Mouse (Mus musculus) stomach, embryonic 16.5 days (tissue): ENCODE results near the gene Ank. TPM values are rescaled to one million over a fixed set of nuclear protein-coding genes. Genes with fewer than 3 reads are reported as not detected.

Experiments
- ATAC-seq: fragments of 200-750 bp; cut with Nextera tagmentation; 2 replicates; pipeline ENCODE4 v1.8.0; 2017; ENCODE audit warnings: moderate number of reproducible peaks, moderate TSS enrichment; ENCODE audit not compliant: insufficient read depth, low FRiP score
- H3K27ac ChIP-seq: fragments of 300-500 bp; sonication (generic); 2 replicates; pipeline ENCODE4 v1.5.1; 2014; ENCODE audit warnings: low read length
- H3K27me3 ChIP-seq: fragments of 300-500 bp; sonication (generic); 2 replicates; pipeline ENCODE4 v1.6.1; 2014; ENCODE audit warnings: low read length, control low read depth, mixed read lengths; ENCODE audit not compliant: control insufficient read depth, insufficient read depth
- H3K36me3 ChIP-seq: fragments of 300-500 bp; sonication (generic); 2 replicates; pipeline ENCODE4 v1.6.1; 2014; ENCODE audit warnings: low read length; ENCODE audit not compliant: control insufficient read depth, insufficient read depth
- H3K4me1 ChIP-seq: fragments of 300-500 bp; sonication (generic); 2 replicates; pipeline ENCODE4 v1.6.1; 2014; ENCODE audit warnings: low read length, control low read depth, mixed read lengths; ENCODE audit not compliant: control insufficient read depth, insufficient read depth
- H3K4me2 ChIP-seq: fragments of 300-500 bp; sonication (generic); 2 replicates; pipeline ENCODE4 v1.6.1; 2014; ENCODE audit warnings: low read depth, low read length, mixed read lengths
- H3K4me3 ChIP-seq: fragments of 300-500 bp; sonication (generic); replicated peaks from 2 replicates; pipeline ENCODE4 v1.5.1; 2014; ENCODE audit warnings: mild to moderate bottlenecking, low read length
- H3K9ac ChIP-seq: fragments of 300-500 bp; sonication (generic); 2 replicates; pipeline ENCODE4 v1.6.1; 2014; ENCODE audit warnings: low read length
- H3K9me3 ChIP-seq: fragments of 300-500 bp; sonication (generic); replicated peaks from 2 replicates; pipeline ENCODE4 v1.6.1; 2016; ENCODE audit warnings: low read length, control low read depth; ENCODE audit not compliant: control insufficient read depth
- WGBS: fragments of 180-500 bp; shearing (Covaris S2); extraction: QIAGEN DNeasy Blood & Tissue Kit; methylation state at CpG from one replicate; pipeline ENCODE4 v1.1.7; 2014; 5-methylcytosine and 5-hydroxymethylcytosine counted together
- polyA plus RNA-seq: library from polyadenylated mRNA; unstranded; fragments of >200 nt; fragmentation: Nextera tagmentation; extraction: Ambion mirVana; gene quantifications from 2 replicates; pipeline ENCODE4 v1.2.1, GENCODE M21; 2015

Gene Ank
- polyA plus RNA-seq, 1 experiment from 2014 or later, result 8.2 TPM

- WGBS, result 98% methylated on average over 9 of the region's 9 CpGs
- H3K9ac ChIP-seq, result no peak overlapping the region
- H3K36me3 ChIP-seq, result no peaks in the 10 kb centered on the region
- no peak overlapping the region for H3K4me3 ChIP-seq
- ATAC-seq, result no peak
- H3K4me2 ChIP-seq, result no peak overlapping the region
- H3K27ac ChIP-seq, result no peak overlapping the region
- H3K9me3 ChIP-seq, result no peaks in the 10 kb centered on the region
- H3K27me3 ChIP-seq, result no peaks in the 10 kb centered on the region
- H3K4me1 ChIP-seq, result peaks cover 5% of the 10 kb centered on the region
These were observed 124.3 kb downstream of the Ank start for GRCm38 (mm10) chr15:27590812-27591211.

GRCm38 (mm10) chr15:27592620-27593320 is 126.3 kb downstream of the Ank start:
- no peak overlapping the region for H3K9ac ChIP-seq
- peaks cover 6% of the 10 kb centered on the region for H3K4me1 ChIP-seq
- H3K4me3 ChIP-seq, result no peak overlapping the region
- ATAC-seq, result no peak
- H3K27me3 ChIP-seq, result no peaks in the 10 kb centered on the region
- H3K9me3 ChIP-seq, result no peaks in the 10 kb centered on the region
- no peak overlapping the region for H3K27ac ChIP-seq
- no peak overlapping the region for H3K4me2 ChIP-seq
- H3K36me3 ChIP-seq, result no peaks in the 10 kb centered on the region
- 90% methylated on average over 19 of the region's 19 CpGs for WGBS

- no peak overlapping the region for H3K9ac ChIP-seq
- H3K27ac ChIP-seq, result no peak overlapping the region
- peaks cover 6% of the 10 kb centered on the region for H3K4me1 ChIP-seq
- no peak overlapping the region for H3K4me2 ChIP-seq
- H3K36me3 ChIP-seq, result no peaks in the 10 kb centered on the region
- H3K9me3 ChIP-seq, result no peaks in the 10 kb centered on the region
- no peaks in the 10 kb centered on the region for H3K27me3 ChIP-seq
- no peak for ATAC-seq
- no peak overlapping the region for H3K4me3 ChIP-seq
- 82% methylated on average over 13 of the region's 13 CpGs for WGBS
These were observed 127.2 kb downstream of the Ank start for GRCm38 (mm10) chr15:27593717-27594116.

GRCm38 (mm10) chr15:27594973-27595372 is 128.5 kb downstream of the Ank start:
- Histone ChIP-seq H3K9me3 (no peaks in the 10 kb centered on the region), H3K4me3 (no peak overlapping the region), H3K36me3 (0 out of 2 replicates have a peak, but pooled peaks cover 1% of the 10 kb centered on the region), H3K27ac (peak overlapping the region; percentile 80; the same call in 1 of the 2 replicates), H3K27me3 (no peaks in the 10 kb centered on the region), H3K9ac (no peak overlapping the region), H3K4me2 (no peak overlapping the region), H3K4me1 (peaks cover 6% of the 10 kb centered on the region)
- ATAC-seq, result no peak
- 46% methylated on average over 4 of the region's 4 CpGs for WGBS

- H3K9me3 ChIP-seq, result no peaks in the 10 kb centered on the region
These were observed 129.1 kb downstream of the Ank start for GRCm38 (mm10) chr15:27595560-27595959.

GRCm38 (mm10) chr15:27596463-27597140 is 130.1 kb downstream of the Ank start:
- no peak overlapping the region for H3K4me2 ChIP-seq
- no peak overlapping the region for H3K4me3 ChIP-seq
- peak overlapping the region; percentile 6 for H3K27ac ChIP-seq
- H3K36me3 ChIP-seq, result 0 out of 2 replicates have a peak, but pooled peaks cover 3% of the 10 kb centered on the region
- 54% methylated on average over 3 of the region's 3 CpGs for WGBS
- peaks cover 6% of the 10 kb centered on the region for H3K4me1 ChIP-seq
- H3K27me3 ChIP-seq, result no peaks in the 10 kb centered on the region
- no peak overlapping the region for H3K9ac ChIP-seq
- no peak for ATAC-seq
- no peaks in the 10 kb centered on the region for H3K9me3 ChIP-seq

More at GRCm38 (mm10) chr15:27595560-27595959, 129.1 kb downstream of the Ank start:
- H3K27ac ChIP-seq, result peak overlapping the region; percentile 80
- H3K4me1 ChIP-seq, result peaks cover 6% of the 10 kb centered on the region
- H3K36me3 ChIP-seq, result 0 out of 2 replicates have a peak, but pooled peaks cover 3% of the 10 kb centered on the region
- H3K9ac ChIP-seq, result no peak overlapping the region
- 35% methylated on average over 8 of the region's 8 CpGs for WGBS
- H3K27me3 ChIP-seq, result no peaks in the 10 kb centered on the region
- peak; percentile 84 for ATAC-seq
- no peak overlapping the region for H3K4me3 ChIP-seq
- H3K4me2 ChIP-seq, result no peak overlapping the region

- peaks cover 6% of the 10 kb centered on the region for H3K4me1 ChIP-seq
- ATAC-seq, result no peak
- H3K4me2 ChIP-seq, result no peak overlapping the region
- H3K9me3 ChIP-seq, result no peaks in the 10 kb centered on the region
- peaks cover 5% of the 10 kb centered on the region; the same call in 1 of the 2 replicates for H3K36me3 ChIP-seq
- no peak overlapping the region for H3K9ac ChIP-seq
- 75% methylated on average over 4 of the region's 4 CpGs for WGBS
- no peak overlapping the region for H3K4me3 ChIP-seq
- H3K27me3 ChIP-seq, result no peaks in the 10 kb centered on the region
- H3K27ac ChIP-seq, result no peak overlapping the region
These were observed 131.0 kb downstream of the Ank start for GRCm38 (mm10) chr15:27597516-27597915.

- no peak overlapping the region for H3K9ac ChIP-seq
- H3K27me3 ChIP-seq, result no peaks in the 10 kb centered on the region
- no peak overlapping the region for H3K4me2 ChIP-seq
- no peak overlapping the region for H3K4me3 ChIP-seq
- WGBS, result 89% methylated on average over 13 of the region's 13 CpGs
- H3K9me3 ChIP-seq, result no peaks in the 10 kb centered on the region
- H3K27ac ChIP-seq, result no peak overlapping the region
- peaks cover 6% of the 10 kb centered on the region; the same call in 1 of the 2 replicates for H3K36me3 ChIP-seq
- ATAC-seq, result no peak
- peaks cover 6% of the 10 kb centered on the region for H3K4me1 ChIP-seq
These were observed 132.4 kb downstream of the Ank start for GRCm38 (mm10) chr15:27598786-27599385.

GRCm38 (mm10) chr15:27600524-27600923 is 134.0 kb downstream of the Ank start:
- H3K36me3 ChIP-seq, result peaks cover 9% of the 10 kb centered on the region; the same call in 1 of the 2 replicates
- H3K9me3 ChIP-seq, result no peaks in the 10 kb centered on the region
- H3K4me2 ChIP-seq, result no peak overlapping the region
- 77% methylated on average over 5 of the region's 5 CpGs for WGBS
- no peak overlapping the region for H3K9ac ChIP-seq
- peaks cover 4% of the 10 kb centered on the region for H3K4me1 ChIP-seq
- H3K4me3 ChIP-seq, result no peak overlapping the region
- no peak overlapping the region for H3K27ac ChIP-seq
- no peaks in the 10 kb centered on the region for H3K27me3 ChIP-seq
- no peak for ATAC-seq
